Mouse (Mus musculus) bone marrow macrophage, adult 2 months (primary cell): ENCODE results near the gene Zfp286.

Experiments
- CTCF ChIP-seq: IDR thresholded peaks from 2 replicates; pipeline ENCODE4 v1.5.1; 2012; ENCODE audit warnings: low read depth, mild to moderate bottlenecking, low read length, moderate library complexity
- POLR2A ChIP-seq: IDR thresholded peaks from 2 replicates; pipeline ENCODE4 v1.6.1; 2012; ENCODE audit warnings: mild to moderate bottlenecking, low read depth, low read length, borderline replicate concordance

DNA sequence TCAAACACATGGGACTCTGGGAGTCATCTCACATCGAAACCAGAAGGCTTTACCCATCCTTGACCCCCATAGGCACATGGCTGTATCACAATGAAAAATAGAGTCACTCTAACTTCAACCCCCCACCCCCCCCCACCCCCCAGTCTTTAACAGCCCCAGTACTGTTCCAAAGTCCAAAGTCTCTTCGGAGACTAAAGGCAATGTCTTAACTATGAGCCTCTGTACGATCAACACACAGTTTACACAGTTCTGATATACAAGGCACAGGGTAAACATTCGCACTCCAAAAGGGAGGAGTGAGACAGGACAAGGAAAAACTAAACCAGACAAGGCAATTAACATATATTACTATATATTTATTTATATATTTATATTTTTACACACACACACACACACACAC is 37.9 kb upstream of the Zfp286 start:
- no peak for TF ChIP-seq POLR2A
- no peak for TF ChIP-seq CTCF
